Mouse (Mus musculus) forebrain, embryonic 14.5 days (tissue): ENCODE results near the gene Inf2. TPM values are rescaled to one million over a fixed set of nuclear protein-coding genes. Genes with fewer than 3 reads are reported as not detected.

Experiments used
- ATAC-seq: fragments of 200-750 bp; cut with Nextera tagmentation; 2 replicates; pipeline ENCODE4 v1.8.0; 2017; ENCODE audit warnings: mild to moderate bottlenecking, moderate library complexity
- DNase-seq: peaks from one replicate; pipeline ENCODE4 v3.0.0-alpha.2; 2015; ENCODE audit warnings: low spot score
- H3K27ac ChIP-seq: fragments of 300-500 bp; sonication (generic); 2 replicates; pipeline ENCODE4 v1.5.1; 2014; ENCODE audit warnings: low read depth, mild to moderate bottlenecking, control low read depth, low read length, moderate library complexity
- H3K27me3 ChIP-seq: fragments of 300-500 bp; sonication (generic); replicated peaks from 2 replicates; pipeline ENCODE4 v1.6.1; 2014; ENCODE audit warnings: low read length, control low read depth, mixed read lengths; ENCODE audit not compliant: control insufficient read depth, insufficient read depth
- H3K36me3 ChIP-seq: fragments of 300-500 bp; sonication (generic); 2 replicates; pipeline ENCODE4 v1.6.1; 2014; ENCODE audit warnings: low read length, control low read depth; ENCODE audit not compliant: control insufficient read depth, insufficient read depth
- H3K4me1 ChIP-seq: fragments of 300-500 bp; sonication (generic); 2 replicates; pipeline ENCODE4 v1.6.1; 2014; ENCODE audit warnings: antibody characterized with exemption, low read length, control low read depth; ENCODE audit not compliant: control insufficient read depth, insufficient read depth
- H3K4me2 ChIP-seq: fragments of 300-500 bp; sonication (generic); 2 replicates; pipeline ENCODE4 v1.6.1; 2014; ENCODE audit warnings: mild to moderate bottlenecking, control low read depth, low read length
- H3K4me3 ChIP-seq: fragments of 300-500 bp; sonication (generic); 2 replicates; pipeline ENCODE4 v1.5.1; 2014; ENCODE audit warnings: low read depth, low read length, control low read depth
- H3K9ac ChIP-seq: fragments of 300-500 bp; sonication (generic); 2 replicates; pipeline ENCODE4 v1.6.1; 2014; ENCODE audit warnings: mild to moderate bottlenecking, low read length, control low read depth, moderate library complexity
- H3K9me3 ChIP-seq: fragments of 300-500 bp; sonication (generic); replicated peaks from 2 replicates; pipeline ENCODE4 v1.6.1; 2016; ENCODE audit warnings: low read length, control low read depth, mixed read lengths; ENCODE audit not compliant: control insufficient read depth
- WGBS: fragments of 180-500 bp; shearing (Covaris S2); extraction: QIAGEN DNeasy Blood & Tissue Kit; methylation state at CpG from one replicate; pipeline ENCODE4 v1.1.7; 2014; 5-methylcytosine and 5-hydroxymethylcytosine counted together
- polyA plus RNA-seq: library from polyadenylated mRNA; unstranded; fragments of >200 nt; fragmentation: Nextera tagmentation; extraction: Ambion mirVana; gene quantifications from 2 replicates; pipeline ENCODE4 v1.2.1, GENCODE M21; 2014

Inf2 gene
- polyA plus RNA-seq, 1 experiment from 2014 or later = 2.6 TPM

DNA sequence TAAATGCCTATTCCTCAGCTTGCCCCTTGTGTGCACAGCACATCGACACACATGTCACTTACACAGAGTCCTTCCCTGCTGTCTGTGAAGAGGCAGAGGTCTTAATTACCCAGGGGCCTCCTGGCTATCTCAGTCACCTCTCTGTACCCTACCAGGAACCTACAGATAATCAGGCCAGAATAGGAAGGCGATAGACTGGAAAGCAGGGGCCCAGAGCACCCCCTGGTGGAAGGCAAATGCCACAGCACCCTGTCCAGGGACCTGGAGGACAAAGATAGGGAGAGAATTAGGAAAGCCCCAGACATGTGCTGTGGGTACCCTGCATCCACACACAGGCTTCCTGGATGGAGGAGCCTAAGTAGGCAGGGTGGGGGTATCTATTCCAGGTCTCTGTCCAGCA, 35.2 kb downstream of the Inf2 start:
- no peak overlapping the region for H3K4me2 ChIP-seq
- DNase-seq = peak; percentile 68
- 19% methylated on average over 2 of the region's 2 CpGs for WGBS
- peaks cover 17% of the 10 kb centered on the region for H3K27me3 ChIP-seq
- peak; percentile 55 for ATAC-seq
- no peak overlapping the region for H3K9ac ChIP-seq
- H3K4me3 ChIP-seq = no peak overlapping the region
- H3K9me3 ChIP-seq = no peaks in the 10 kb centered on the region
- no peak overlapping the region for H3K27ac ChIP-seq
- H3K4me1 ChIP-seq = peaks cover 8% of the 10 kb centered on the region; the same call in 1 of the 2 replicates
- no peaks in the 10 kb centered on the region for H3K36me3 ChIP-seq

GRCm38 (mm10) chr12:112625700-112626099, 37.1 kb downstream of the Inf2 start:
- Histone ChIP-seq H3K27ac (no peak overlapping the region), H3K9me3 (no peaks in the 10 kb centered on the region), H3K36me3 (no peaks in the 10 kb centered on the region), H3K9ac (no peak overlapping the region), H3K4me2 (no peak overlapping the region), H3K4me3 (no peak overlapping the region), H3K4me1 (peaks cover 3% of the 10 kb centered on the region; the same call in 1 of the 2 replicates), H3K27me3 (0 out of 2 replicates have a peak, but pooled peaks cover 8% of the 10 kb centered on the region)
- ATAC-seq (no peak), DNase-seq (no peak)
- WGBS = 95% methylated on average over 4 of the region's 4 CpGs

DNA sequence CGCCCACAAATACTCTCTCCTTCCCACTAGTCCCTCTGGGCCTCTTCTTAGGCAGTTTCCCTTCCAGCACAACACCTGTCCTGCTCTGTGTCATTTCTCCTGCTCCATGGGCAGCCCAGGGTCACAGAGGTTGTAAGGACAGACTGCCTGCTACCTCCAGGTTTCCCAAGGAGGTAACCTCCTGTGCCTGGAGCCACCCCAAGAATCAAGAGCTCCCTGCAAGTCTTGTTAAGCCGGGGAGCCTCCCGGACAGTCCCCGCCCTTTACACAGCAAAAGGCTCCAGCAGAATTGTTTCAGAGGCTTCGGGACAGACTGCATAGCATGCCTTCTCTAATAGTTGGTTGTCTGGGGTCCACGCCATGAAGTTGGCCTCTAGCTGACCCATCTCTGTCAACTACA, 37.9 kb downstream of the Inf2 start:
- Histone ChIP-seq H3K4me2 (no peak overlapping the region), H3K36me3 (no peaks in the 10 kb centered on the region), H3K27ac (no peak overlapping the region), H3K4me3 (no peak overlapping the region), H3K9ac (no peak overlapping the region), H3K9me3 (no peaks in the 10 kb centered on the region), H3K4me1 (peaks cover 3% of the 10 kb centered on the region; the same call in 1 of the 2 replicates), H3K27me3 (0 out of 2 replicates have a peak, but pooled peaks cover under 1% of the 10 kb centered on the region)
- ATAC-seq = no peak
- 84% methylated on average over 6 of the region's 6 CpGs for WGBS
- no peak for DNase-seq

DNA sequence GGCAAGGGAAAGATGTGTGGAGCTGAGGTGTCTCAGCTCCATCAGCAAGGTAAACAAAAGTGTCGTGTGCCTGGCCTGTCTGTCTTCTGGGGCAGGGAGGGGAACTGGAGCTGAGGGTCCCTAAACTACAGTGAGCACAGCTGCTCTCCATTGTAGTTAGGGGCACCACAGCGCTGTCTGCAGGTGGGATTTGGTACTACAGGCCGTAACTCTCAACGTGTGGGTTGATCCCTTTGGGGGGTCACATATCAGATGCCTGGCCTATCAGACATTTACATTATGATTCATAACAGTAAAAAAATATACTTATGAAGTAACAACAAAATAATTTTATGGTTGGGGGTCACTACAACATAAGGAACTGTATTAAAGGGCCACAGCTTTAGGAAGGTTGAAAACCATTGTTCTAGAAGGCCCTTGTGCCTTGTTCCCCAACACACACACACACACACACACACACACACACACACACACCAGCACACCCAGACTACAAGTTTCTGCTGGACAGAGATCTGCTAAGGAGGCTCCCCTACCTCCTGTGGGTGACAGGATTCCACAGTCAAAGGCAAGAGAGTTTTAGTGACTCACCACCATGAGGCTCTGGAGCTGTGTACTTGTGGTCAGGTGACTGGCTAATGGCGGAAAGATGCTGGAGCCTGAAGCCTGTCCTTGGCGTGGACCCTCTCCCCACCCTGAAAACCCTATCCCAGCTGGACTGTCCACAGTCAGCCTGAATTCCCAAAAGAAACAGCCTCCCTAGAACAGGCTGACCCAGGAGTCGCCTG, 38.7 kb downstream of the Inf2 start:
- Histone ChIP-seq H3K4me2 (no peak overlapping the region), H3K4me1 (peaks cover 3% of the 10 kb centered on the region; the same call in 1 of the 2 replicates), H3K4me3 (no peak overlapping the region), H3K27me3 (no peaks in the 10 kb centered on the region), H3K9me3 (no peaks in the 10 kb centered on the region), H3K9ac (no peak overlapping the region), H3K36me3 (no peaks in the 10 kb centered on the region), H3K27ac (no peak overlapping the region)
- DNase-seq = no peak
- 54% methylated on average over 7 of the region's 7 CpGs for WGBS
- no peak for ATAC-seq

DNA sequence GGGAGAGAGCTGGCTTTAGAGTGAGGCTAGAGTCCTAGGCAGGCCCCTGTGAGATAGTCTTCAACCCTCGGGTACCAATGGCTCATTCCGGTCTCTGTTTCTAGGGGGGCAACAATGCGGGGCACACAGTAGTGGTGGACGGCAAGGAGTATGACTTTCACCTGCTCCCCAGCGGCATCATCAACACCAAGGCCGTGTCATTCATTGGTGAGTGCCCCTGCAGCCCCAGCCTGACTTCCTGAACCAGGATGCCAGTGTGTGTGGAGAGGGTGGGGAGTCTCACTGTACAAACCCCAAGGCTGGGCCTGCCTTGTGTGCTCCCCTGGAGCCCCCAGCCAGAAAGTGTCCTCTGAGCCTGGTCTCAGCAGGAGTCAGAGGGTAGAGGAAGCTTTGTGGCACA, 39.6 kb downstream of the Inf2 start:
- H3K36me3 ChIP-seq = no peaks in the 10 kb centered on the region
- no peak for DNase-seq
- H3K4me1 ChIP-seq = peaks cover 3% of the 10 kb centered on the region; the same call in 1 of the 2 replicates
- H3K9me3 ChIP-seq = no peaks in the 10 kb centered on the region
- no peak overlapping the region for H3K4me2 ChIP-seq
- H3K27me3 ChIP-seq = no peaks in the 10 kb centered on the region
- ATAC-seq = no peak
- 85% methylated on average over 6 of the region's 6 CpGs for WGBS
- no peak overlapping the region for H3K9ac ChIP-seq
- H3K4me3 ChIP-seq = no peak overlapping the region
- H3K27ac ChIP-seq = no peak overlapping the region

- peak; percentile 82 for ATAC-seq
These were observed 40.5 kb downstream of the Inf2 start for GRCm38 (mm10) chr12:112628928-112629721.

DNA sequence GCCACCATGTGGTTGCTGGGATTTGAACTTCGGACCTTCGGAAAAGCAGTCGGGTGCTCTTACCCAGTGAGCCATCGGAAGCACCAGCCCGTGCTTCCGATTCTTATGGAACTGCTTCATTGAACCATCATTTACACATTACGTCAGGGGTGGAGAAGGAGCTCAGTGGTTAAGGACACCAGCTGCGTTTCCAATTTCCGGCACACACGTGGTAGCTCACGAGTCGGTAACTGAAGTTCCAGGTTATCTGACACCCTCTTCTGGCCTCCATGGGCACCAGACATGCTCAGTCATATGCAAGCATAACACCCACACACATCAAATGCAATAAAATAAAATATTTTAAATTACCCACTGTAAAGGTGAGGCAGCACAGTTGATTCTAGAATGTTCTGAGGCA, 41.4 kb downstream of the Inf2 start:
- H3K27me3 ChIP-seq = no peaks in the 10 kb centered on the region

More at GRCm38 (mm10) chr12:112628928-112629721, 40.5 kb downstream of the Inf2 start:
- Histone ChIP-seq H3K36me3 (no peaks in the 10 kb centered on the region), H3K4me2 (peak overlapping the region; percentile 44), H3K4me3 (peak overlapping the region; percentile 10; the same call in 1 of the 2 replicates), H3K27me3 (no peaks in the 10 kb centered on the region), H3K27ac (no peak overlapping the region), H3K4me1 (peaks cover 3% of the 10 kb centered on the region; the same call in 1 of the 2 replicates), H3K9me3 (no peaks in the 10 kb centered on the region), H3K9ac (0 out of 2 replicates have a peak overlapping the region, but pooled peaks have one; percentile 25)
- 40% methylated on average over 19 of the region's 19 CpGs for WGBS
- DNase-seq = peak; percentile 62

DNA sequence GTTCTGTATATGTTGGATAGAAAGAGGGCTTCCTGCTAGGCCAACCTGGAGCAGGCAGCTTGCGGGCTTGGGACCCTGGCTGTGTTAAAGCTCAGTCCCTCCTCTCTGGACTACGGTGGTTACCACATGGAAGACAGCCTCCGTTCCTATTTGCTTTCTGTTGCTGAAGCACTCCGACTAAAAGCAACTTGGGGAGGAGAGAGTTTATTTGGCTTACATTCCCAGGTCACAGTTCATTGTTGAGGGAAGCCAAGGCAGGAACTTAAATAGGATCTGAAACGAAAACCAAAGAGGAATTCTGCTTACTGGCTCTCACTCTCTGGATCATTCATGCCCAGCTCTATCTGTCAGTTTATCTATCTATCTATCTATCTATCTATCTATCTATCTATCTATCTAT, 42.2 kb downstream of the Inf2 start:
- no peaks in the 10 kb centered on the region for H3K9me3 ChIP-seq
- DNase-seq (no peak), ATAC-seq (no peak)
- H3K4me2 ChIP-seq = no peak overlapping the region
- H3K4me1 ChIP-seq = peaks cover 3% of the 10 kb centered on the region; the same call in 1 of the 2 replicates
- no peak overlapping the region for H3K9ac ChIP-seq
- no peaks in the 10 kb centered on the region for H3K27me3 ChIP-seq
- 83% methylated on average over 5 of the region's 5 CpGs for WGBS
- no peaks in the 10 kb centered on the region for H3K36me3 ChIP-seq
- no peak overlapping the region for H3K4me3 ChIP-seq
- no peak overlapping the region for H3K27ac ChIP-seq

More for the DNA sequence above, 41.4 kb downstream of the Inf2 start:
- no peak for DNase-seq
- Histone ChIP-seq H3K4me1 (peaks cover 3% of the 10 kb centered on the region; the same call in 1 of the 2 replicates), H3K27ac (no peak overlapping the region), H3K4me2 (no peak overlapping the region), H3K4me3 (no peak overlapping the region), H3K9me3 (no peaks in the 10 kb centered on the region), H3K9ac (no peak overlapping the region), H3K36me3 (no peaks in the 10 kb centered on the region)
- no peak for ATAC-seq
- 94% methylated on average over 12 of the region's 12 CpGs for WGBS
